Mouse (Mus musculus) heart, adult 2 months (tissue): ENCODE data around the gene Pofut2.

Source experiments
- CTCF ChIP-seq: fragments of 200-600 bp; IDR thresholded peaks from 2 replicates; pipeline ENCODE4 v1.8.1; 2022; ENCODE audit warnings: antibody characterized with exemption, mild to moderate bottlenecking, moderate library complexity
- POLR2A ChIP-seq: fragments of 200-500 bp; IDR thresholded peaks from 2 replicates; pipeline ENCODE4 v1.6.1; 2011; ENCODE audit warnings: mild to moderate bottlenecking, low read depth, low read length, control low read depth; ENCODE audit not compliant: insufficient read depth

DNA sequence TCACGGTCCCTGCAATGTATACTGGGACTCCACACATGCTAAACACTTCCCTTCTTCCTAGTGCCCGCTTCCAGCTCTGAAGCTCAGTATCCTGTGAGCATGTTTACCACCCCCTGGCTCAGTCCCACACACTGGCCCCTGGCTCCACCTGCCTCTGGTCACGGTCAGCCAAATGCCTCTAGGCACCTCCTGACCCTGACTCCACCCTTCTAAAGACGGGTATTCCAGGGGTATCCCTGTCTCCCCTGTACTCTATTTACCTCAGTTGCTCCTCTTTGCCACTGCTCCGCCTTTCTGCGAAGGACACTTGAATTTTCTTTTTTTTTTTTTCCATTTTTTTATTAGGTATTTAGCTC, 31.7 kb upstream of the Pofut2 start:
- TF ChIP-seq POLR2A (no peak), CTCF (no peak)
